ENCODE assay signal across 8 mouse cellular contexts in the genomic region with DNA sequence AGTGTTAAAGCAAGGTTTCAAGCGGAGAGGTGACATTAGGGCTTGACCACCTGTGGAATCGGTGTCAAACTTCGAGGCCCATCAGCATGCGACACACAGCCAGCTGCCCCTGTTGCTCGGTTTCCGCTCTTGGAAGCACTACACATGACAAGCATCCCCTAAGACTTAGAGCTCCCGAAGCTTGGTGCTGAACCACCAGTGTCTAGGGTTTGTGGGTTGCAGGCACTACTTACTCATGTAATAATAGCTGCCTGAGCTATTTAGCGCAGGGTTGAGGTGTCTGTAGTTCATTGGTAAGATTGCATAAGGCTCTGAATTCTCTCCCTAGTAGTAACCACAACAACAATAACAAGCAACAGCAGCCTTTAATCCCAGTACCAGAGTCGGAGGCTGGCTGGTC. TPM values are rescaled to one million over a fixed set of nuclear protein-coding genes. Genes with fewer than 3 reads are reported as not detected.
DNase-seq lines count a peak whose midpoint lies in the region; ATAC-seq and TF ChIP-seq lines count a peak whose summit lies in the region.

No protein-coding gene starts in this region.

- H3K36me3 ChIP-seq in liver, adult 2 months (ENCODE audit: control insufficient read depth, insufficient read depth, low read length) = no peaks in the 10 kb centered on the region
- H3K36me3 ChIP-seq in forebrain, postnatal 0 days (ENCODE audit: insufficient read depth) = no peaks in the 10 kb centered on the region
- no peaks in the 10 kb centered on the region for H3K36me3 ChIP-seq in liver, postnatal 0 days (replicated peaks; ENCODE audit: insufficient read depth, low read length)

- H3K9ac ChIP-seq in liver, adult 2 months (ENCODE audit: low read depth, low read length) = 0 out of 2 replicates have a peak overlapping the region, but pooled peaks have one; percentile 0
- H3K9ac ChIP-seq in forebrain, postnatal 0 days = no peak overlapping the region
- peak overlapping the region; percentile 96 for H3K9ac ChIP-seq in liver, postnatal 0 days (replicated peaks)

- H3K4me2 ChIP-seq in forebrain, postnatal 0 days (ENCODE audit: low read depth) = peak overlapping the region; percentile 74
- H3K4me2 ChIP-seq in liver, postnatal 0 days (ENCODE audit: low read depth, low read length) = peak overlapping the region; percentile 93

- intact Hi-C loops in left cerebral cortex, postnatal 25 days (cut with DNase I) = loop anchor here (5.0 kb wide), 2 partner anchors 87 to 202 kb away; partner anchors contain the start of gene Crtac1

- no peak for TF ChIP-seq EP300 in liver, postnatal 0 days (IDR thresholded peaks at IDR 0.05; ENCODE audit: low read depth)

- no peak for TF ChIP-seq CTCF in liver, adult 2 months (IDR thresholded peaks at IDR 0.05; ENCODE audit: low read depth, low read length)
- no peak for TF ChIP-seq CTCF in forebrain, postnatal 0 days (IDR thresholded peaks at IDR 0.05; ENCODE audit: low read depth)
- TF ChIP-seq CTCF in liver, postnatal 0 days (IDR thresholded peaks at IDR 0.05; ENCODE audit: low read depth) = no peak

- no peak for ATAC-seq in forebrain, postnatal 0 days
- no peak for ATAC-seq in liver, postnatal 0 days

- peaks cover 23% of the 10 kb centered on the region; the same call in 1 of the 2 replicates for H3K79me2 ChIP-seq in liver, adult 2 months (ENCODE audit: control insufficient read depth, insufficient read depth, low read length)

- H3K4me3 ChIP-seq in liver, adult 2 months (ENCODE audit: insufficient read depth, low read depth, low read length) = peak overlapping the region; percentile 76; the same call in 1 of the 2 replicates
- H3K4me3 ChIP-seq in forebrain, postnatal 0 days (ENCODE audit: low read depth, low read length) = peak overlapping the region; percentile 96; the same call in 1 of the 2 replicates
- peak overlapping the region; percentile 96 for H3K4me3 ChIP-seq in liver, postnatal 0 days (ENCODE audit: low read depth, low read length)

- WGBS in liver, adult 2 months = 27% methylated on average over 9 of the region's 9 CpGs
- 50% methylated on average over 9 of the region's 9 CpGs for WGBS in forebrain, postnatal 0 days
- 33% methylated on average over 9 of the region's 9 CpGs for WGBS in liver, postnatal 0 days (ENCODE audit: insufficient replicate concordance)

- TF ChIP-seq POLR2A in liver, adult 2 months (IDR thresholded peaks at IDR 0.05; ENCODE audit: extremely low read depth, insufficient read depth, low read length) = no peak

- peaks cover 14% of the 10 kb centered on the region for H3K4me1 ChIP-seq in liver, adult 2 months (ENCODE audit: control insufficient read depth, insufficient read depth, low read length)
- H3K4me1 ChIP-seq in forebrain, postnatal 0 days (ENCODE audit: insufficient read depth) = peaks cover 5% of the 10 kb centered on the region
- peaks cover 13% of the 10 kb centered on the region for H3K4me1 ChIP-seq in liver, postnatal 0 days (ENCODE audit: insufficient read depth)

- H3K9me3 ChIP-seq in forebrain, postnatal 0 days (ENCODE audit: low read length) = no peaks in the 10 kb centered on the region
- no peaks in the 10 kb centered on the region for H3K9me3 ChIP-seq in liver, postnatal 0 days (ENCODE audit: low read length)

- no peaks in the 10 kb centered on the region for H3K27me3 ChIP-seq in liver, adult 2 months (ENCODE audit: control insufficient read depth, insufficient read depth, low read length)
- no peaks in the 10 kb centered on the region for H3K27me3 ChIP-seq in forebrain, postnatal 0 days (ENCODE audit: insufficient read depth, low read length)
- no peaks in the 10 kb centered on the region for H3K27me3 ChIP-seq in liver, postnatal 0 days (ENCODE audit: insufficient read depth, low read length)

- peak; percentile 60 for DNase-seq in liver, adult 2 months (ENCODE audit: extremely low read depth, low read depth, low spot score)
- DNase-seq in liver = no peak
- DNase-seq in R1 (ENCODE audit: low read depth, low spot score) = peak; percentile 21
- no peak for DNase-seq in forebrain, postnatal 0 days
- no peak for DNase-seq in liver, postnatal 0 days
- DNase-seq in frontal cortex, postnatal 36 days (ENCODE audit: low spot score in 2 of 2) = no peak
- DNase-seq in left cerebral cortex, postnatal 25 days (ENCODE audit: low spot score in 2 of 2) = no peak
- DNase-seq in layer of hippocampus, adult 9-10 months (ENCODE audit: low spot score) = no peak

- no peak overlapping the region for H3K27ac ChIP-seq in liver, adult 2 months (replicated peaks; ENCODE audit: insufficient read depth, low read depth, low read length)
- H3K27ac ChIP-seq in forebrain, postnatal 0 days (ENCODE audit: low read depth, low read length) = no peak overlapping the region
- peak overlapping the region; percentile 93 for H3K27ac ChIP-seq in liver, postnatal 0 days (ENCODE audit: low read depth)

RNA-seq across cellular contexts. Expression of gene R3hcc1l, which starts 1.2 kb away (rescaled TPM):
- 11.9 and 14.7 TPM in 2 replicates for total RNA-seq in liver, adult 2 months (2014; rRNA removed)
- polyA plus RNA-seq in liver, adult 2 months (2012; rRNA removed) = 2.4 TPM in 2 replicates
- total RNA-seq in forebrain, postnatal 0 days (2014; rRNA removed) = 10.7 and 11.9 TPM in 2 replicates
- polyA plus RNA-seq in forebrain, postnatal 0 days (2015; fragmentation: Nextera tagmentation; extraction: Ambion mirVana) = 9.1 and 10.9 TPM in 2 replicates
- polyA plus RNA-seq in liver, postnatal 0 days (2015; fragmentation: Nextera tagmentation; extraction: Ambion mirVana) = 7.5 and 7.9 TPM in 2 replicates
- total RNA-seq in left cerebral cortex, postnatal 25 days (2021) = 10 to 100 TPM; 18.5 to 19.6 TPM

Comparison
In these comparisons a context has a peak if more than half of its experiments do, and no peak if none do; other contexts are left out.
1. DNase-seq: peak in liver, adult 2 months (single experiment) and R1 (single experiment); none in liver (single experiment), forebrain, postnatal 0 days (single experiment), liver, postnatal 0 days (single experiment), frontal cortex, postnatal 36 days (0 of 2), left cerebral cortex, postnatal 25 days (0 of 2) and layer of hippocampus, adult 9-10 months (single experiment).
2. Peak in every context shown above with its lines, with median percentiles within 50 percentile points of each other: H3K4me3 ChIP-seq.